Mouse (Mus musculus) hindbrain, embryonic 10.5 days (tissue): ENCODE data around the gene Atf2. TPM values are rescaled to one million over a fixed set of nuclear protein-coding genes. Genes with fewer than 3 reads are reported as not detected.

Experiments used
- DNase-seq: peaks from one replicate; pipeline ENCODE4 v3.0.0-alpha.2; 2017; ENCODE audit warnings: low spot score
- H3K27ac ChIP-seq: fragments of 300-500 bp; sonication (generic); 2 replicates; pipeline ENCODE4 v1.5.1; 2016; ENCODE audit warnings: mild to moderate bottlenecking, moderate library complexity
- H3K27me3 ChIP-seq: fragments of 300-500 bp; sonication (generic); 2 replicates; pipeline ENCODE4 v1.6.1; 2016; ENCODE audit warnings: mild to moderate bottlenecking; ENCODE audit not compliant: poor library complexity, insufficient read depth, severe bottlenecking
- H3K36me3 ChIP-seq: fragments of 300-500 bp; sonication (generic); 2 replicates; pipeline ENCODE4 v1.6.1; 2016; ENCODE audit warnings: mild to moderate bottlenecking, moderate library complexity
- H3K4me1 ChIP-seq: fragments of 300-500 bp; sonication (generic); replicated peaks from 2 replicates; pipeline ENCODE4 v1.6.1; 2016; ENCODE audit warnings: mild to moderate bottlenecking
- H3K4me3 ChIP-seq: fragments of 300-500 bp; sonication (generic); 2 replicates; pipeline ENCODE4 v1.5.1; 2016; ENCODE audit warnings: mild to moderate bottlenecking, moderate library complexity
- H3K9me3 ChIP-seq: fragments of 300-500 bp; sonication (generic); 2 replicates; pipeline ENCODE4 v1.6.1; 2016; ENCODE audit warnings: mild to moderate bottlenecking, moderate library complexity
- WGBS: fragments of 180-500 bp; shearing (Covaris S2); methylation state at CpG from one replicate; pipeline ENCODE4 v1.1.7; 2016; 5-methylcytosine and 5-hydroxymethylcytosine counted together
- polyA plus RNA-seq: library from polyadenylated mRNA; unstranded; fragments of >200 nt; fragmentation: Nextera tagmentation; extraction: Ambion mirVana; gene quantifications from 2 replicates; pipeline ENCODE4 v1.2.1, GENCODE M21; 2016

The Atf2 gene
- polyA plus RNA-seq, 1 experiment from 2014 or later: 70.8 TPM

GRCm38 (mm10) chr2:73782371-73782905 lies 110.0 kb downstream of the Atf2 start:
- Histone ChIP-seq H3K27ac (no peak overlapping the region), H3K9me3 (no peaks in the 10 kb centered on the region), H3K36me3 (no peaks in the 10 kb centered on the region), H3K27me3 (no peaks in the 10 kb centered on the region), H3K4me3 (no peak overlapping the region), H3K4me1 (0 out of 2 replicates have a peak, but pooled peaks cover under 1% of the 10 kb centered on the region)
- DNase-seq: no peak
- WGBS: 60% methylated on average over 9 of the region's 9 CpGs

GRCm38 (mm10) chr2:73780321-73781010 lies 112.0 kb downstream of the Atf2 start:
- 92% methylated on average over 14 of the region's 14 CpGs for WGBS
- no peak for DNase-seq
- peaks cover 14% of the 10 kb centered on the region; the same call in 1 of the 2 replicates for H3K4me1 ChIP-seq

GRCm38 (mm10) chr2:73779796-73780195 lies 112.6 kb downstream of the Atf2 start:
- no peak for DNase-seq
- Histone ChIP-seq H3K36me3 (no peaks in the 10 kb centered on the region), H3K4me3 (no peak overlapping the region), H3K9me3 (no peaks in the 10 kb centered on the region), H3K4me1 (peaks cover 14% of the 10 kb centered on the region; the same call in 1 of the 2 replicates), H3K27ac (no peak overlapping the region), H3K27me3 (no peaks in the 10 kb centered on the region)
- WGBS: 88% methylated on average over 7 of the region's 7 CpGs

More at GRCm38 (mm10) chr2:73780321-73781010, 112.0 kb downstream of the Atf2 start:
- no peak overlapping the region for H3K27ac ChIP-seq
- H3K9me3 ChIP-seq: no peaks in the 10 kb centered on the region
- H3K27me3 ChIP-seq: no peaks in the 10 kb centered on the region
- H3K36me3 ChIP-seq: no peaks in the 10 kb centered on the region
- H3K4me3 ChIP-seq: no peak overlapping the region

- DNase-seq: no peak
- no peak overlapping the region for H3K4me3 ChIP-seq
- no peaks in the 10 kb centered on the region for H3K9me3 ChIP-seq
- no peak overlapping the region for H3K27ac ChIP-seq
- 79% methylated on average over 4 of the region's 4 CpGs for WGBS
- no peaks in the 10 kb centered on the region for H3K36me3 ChIP-seq
- H3K4me1 ChIP-seq: peaks cover 17% of the 10 kb centered on the region
- H3K27me3 ChIP-seq: no peaks in the 10 kb centered on the region
These were observed 113.3 kb downstream of the Atf2 start for GRCm38 (mm10) chr2:73779016-73779595.

GRCm38 (mm10) chr2:73776936-73777335 lies 115.5 kb downstream of the Atf2 start:
- H3K27ac ChIP-seq: 0 out of 2 replicates have a peak overlapping the region, but pooled peaks have one; percentile 47
- H3K9me3 ChIP-seq: no peaks in the 10 kb centered on the region
- peaks cover 37% of the 10 kb centered on the region for H3K4me1 ChIP-seq
- no peak for DNase-seq
- 30% methylated on average over 4 of the region's 4 CpGs for WGBS
- no peaks in the 10 kb centered on the region for H3K27me3 ChIP-seq
- no peaks in the 10 kb centered on the region for H3K36me3 ChIP-seq
- H3K4me3 ChIP-seq: no peak overlapping the region

- Histone ChIP-seq H3K36me3 (no peaks in the 10 kb centered on the region), H3K9me3 (no peaks in the 10 kb centered on the region), H3K27ac (peak overlapping the region; percentile 99), H3K27me3 (no peaks in the 10 kb centered on the region), H3K4me3 (peak overlapping the region; percentile 86), H3K4me1 (peaks cover 38% of the 10 kb centered on the region)
- under 1% methylated on average over 22 of the region's 22 CpGs for WGBS
- DNase-seq: no peak
These were observed 116.6 kb downstream of the Atf2 start for GRCm38 (mm10) chr2:73775683-73776310.

- Histone ChIP-seq H3K27me3 (no peaks in the 10 kb centered on the region), H3K4me3 (peak within 1 kb of the TSS; percentile 86), H3K27ac (peak within 1 kb of the TSS; percentile 99), H3K36me3 (no peaks in the 10 kb centered on the region), H3K9me3 (no peaks in the 10 kb centered on the region), H3K4me1 (peaks cover 38% of the 10 kb centered on the region)
- under 1% methylated on average over 122 of the region's 131 CpGs for WGBS
- DNase-seq: peak; percentile 90
These were observed 117.4 kb downstream of the Atf2 start, which contains the start of gene Chn1 for GRCm38 (mm10) chr2:73774786-73775682. Chn1 (minus strand) TSS chr2:73775346.

GRCm38 (mm10) chr2:73772945-73773344 lies 119.5 kb downstream of the Atf2 start:
- DNase-seq: no peak
- WGBS: 25% methylated on average over 1 of the region's 1 CpGs
- Histone ChIP-seq H3K4me3 (peak overlapping the region; percentile 86), H3K27ac (no peak overlapping the region), H3K27me3 (no peaks in the 10 kb centered on the region), H3K4me1 (peaks cover 38% of the 10 kb centered on the region), H3K9me3 (no peaks in the 10 kb centered on the region), H3K36me3 (0 out of 2 replicates have a peak, but pooled peaks cover 4% of the 10 kb centered on the region)

GRCm38 (mm10) chr2:73768669-73769068 lies 123.8 kb downstream of the Atf2 start:
- WGBS: 74% methylated on average over 4 of the region's 4 CpGs
- Histone ChIP-seq H3K36me3 (0 out of 2 replicates have a peak, but pooled peaks cover 4% of the 10 kb centered on the region), H3K4me1 (peaks cover 21% of the 10 kb centered on the region), H3K4me3 (no peak overlapping the region), H3K27me3 (no peaks in the 10 kb centered on the region), H3K27ac (no peak overlapping the region), H3K9me3 (no peaks in the 10 kb centered on the region)
- DNase-seq: no peak

Other genes with a start within 250 kb of the Atf2 start
- 44.7 and 68.4 TPM in 2 replicates for gene Chn1, start 117.3 kb downstream of the Atf2 start, polyA plus RNA-seq
- 858 and 927 TPM in 2 replicates for gene Atp5g3, start 18.7 kb upstream of the Atf2 start, polyA plus RNA-seq